Mouse (Mus musculus) heart, embryonic 12.5 days (tissue): ENCODE results near the gene Cep112. TPM values are rescaled to one million over a fixed set of nuclear protein-coding genes. Genes with fewer than 3 reads are reported as not detected.

Experiments
- polyA plus RNA-seq: library from polyadenylated mRNA; unstranded; fragments of >200 nt; fragmentation: Nextera tagmentation; extraction: Ambion mirVana; gene quantifications from 2 replicates; pipeline ENCODE4 v1.2.1, GENCODE M21; 2016

The Cep112 gene
- polyA plus RNA-seq, 1 experiment from 2014 or later: 7.9 TPM

Other genes starting within 250 kb of the Cep112 start
- 0.21 and 0.24 TPM in 2 replicates for gene Apoh, start 81.8 kb upstream of the Cep112 start, polyA plus RNA-seq
- gene Prkca, start 81.3 kb upstream of the Cep112 start, polyA plus RNA-seq: 17.0 and 18.8 TPM in 2 replicates